Mouse (Mus musculus) midbrain, embryonic 14.5 days (tissue): Measurements from ENCODE around the gene Barhl1. TPM values are rescaled to one million over a fixed set of nuclear protein-coding genes. Genes with fewer than 3 reads are reported as not detected.

Source experiments
- ATAC-seq: fragments of 200-750 bp; cut with Nextera tagmentation; 2 replicates; pipeline ENCODE4 v1.8.0; 2017; ENCODE audit warnings: moderate number of reproducible peaks, moderate library complexity; ENCODE audit not compliant: low FRiP score, low TSS enrichment
- DNase-seq: peaks from one replicate; pipeline ENCODE4 v3.0.0-alpha.2; 2015
- H3K27ac ChIP-seq: fragments of 300-500 bp; sonication (generic); replicated peaks from 2 replicates; pipeline ENCODE4 v1.5.1; 2014; ENCODE audit warnings: mild to moderate bottlenecking, low read depth, low read length, moderate library complexity
- H3K27me3 ChIP-seq: fragments of 300-500 bp; sonication (generic); 2 replicates; pipeline ENCODE4 v1.6.1; 2014; ENCODE audit warnings: low read length, control low read depth, mixed read lengths; ENCODE audit not compliant: control insufficient read depth, insufficient read depth
- H3K36me3 ChIP-seq: fragments of 300-500 bp; sonication (generic); 2 replicates; pipeline ENCODE4 v1.6.1; 2014; ENCODE audit warnings: low read length, control low read depth; ENCODE audit not compliant: control insufficient read depth, insufficient read depth
- H3K4me1 ChIP-seq: fragments of 300-500 bp; sonication (generic); 2 replicates; pipeline ENCODE4 v1.6.1; 2014; ENCODE audit warnings: mild to moderate bottlenecking, antibody characterized with exemption, low read length, control low read depth; ENCODE audit not compliant: control insufficient read depth, insufficient read depth
- H3K4me2 ChIP-seq: fragments of 300-500 bp; sonication (generic); 2 replicates; pipeline ENCODE4 v1.6.1; 2014; ENCODE audit warnings: mild to moderate bottlenecking, low read length, moderate library complexity
- H3K4me3 ChIP-seq: fragments of 300-500 bp; sonication (generic); replicated peaks from 2 replicates; pipeline ENCODE4 v1.5.1; 2014; ENCODE audit warnings: low read depth, low read length
- H3K9ac ChIP-seq: fragments of 300-500 bp; sonication (generic); replicated peaks from 2 replicates; pipeline ENCODE4 v1.6.1; 2014; ENCODE audit warnings: mild to moderate bottlenecking, low read length, moderate library complexity
- H3K9me3 ChIP-seq: fragments of 300-500 bp; sonication (generic); 2 replicates; pipeline ENCODE4 v1.6.1; 2016; ENCODE audit warnings: low read length, control low read depth, mixed read lengths; ENCODE audit not compliant: control insufficient read depth
- WGBS: fragments of 180-500 bp; shearing (Covaris S2); extraction: QIAGEN DNeasy Blood & Tissue Kit; methylation state at CpG from one replicate; pipeline ENCODE4 v1.1.7; 2014; 5-methylcytosine and 5-hydroxymethylcytosine counted together
- polyA plus RNA-seq: library from polyadenylated mRNA; unstranded; fragments of >200 nt; fragmentation: Nextera tagmentation; extraction: Ambion mirVana; gene quantifications from 2 replicates; pipeline ENCODE4 v1.2.1, GENCODE M21; 2014

Gene Barhl1
- polyA plus RNA-seq, 1 experiment from 2014 or later = 61.6 TPM

DNA sequence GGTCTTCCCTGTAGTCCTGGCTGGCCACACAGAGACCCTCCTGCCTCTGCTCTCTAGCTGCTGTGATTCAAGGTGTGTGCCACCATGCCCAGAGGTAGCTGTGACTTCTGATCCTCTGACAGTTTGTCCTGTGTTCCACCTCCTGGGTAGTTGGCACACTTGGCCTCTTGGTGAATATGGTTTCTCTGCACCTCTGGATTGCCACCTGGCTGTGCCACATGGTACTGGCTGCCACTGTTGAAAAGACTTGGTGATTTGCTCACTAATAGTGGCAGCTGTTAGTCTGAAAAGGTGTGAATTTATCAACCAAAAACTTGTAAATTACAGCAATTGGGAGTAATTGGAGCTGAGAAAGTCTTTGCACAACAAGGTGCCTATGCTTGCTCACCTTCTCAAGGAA, 52.6 kb downstream of the Barhl1 start:
- ATAC-seq = no peak
- Histone ChIP-seq H3K9me3 (no peaks in the 10 kb centered on the region), H3K9ac (no peak overlapping the region), H3K4me3 (no peak overlapping the region), H3K27me3 (no peaks in the 10 kb centered on the region), H3K36me3 (peaks cover 83% of the 10 kb centered on the region), H3K4me2 (no peak overlapping the region), H3K27ac (no peak overlapping the region), H3K4me1 (no peaks in the 10 kb centered on the region)
- no peak for DNase-seq

DNA sequence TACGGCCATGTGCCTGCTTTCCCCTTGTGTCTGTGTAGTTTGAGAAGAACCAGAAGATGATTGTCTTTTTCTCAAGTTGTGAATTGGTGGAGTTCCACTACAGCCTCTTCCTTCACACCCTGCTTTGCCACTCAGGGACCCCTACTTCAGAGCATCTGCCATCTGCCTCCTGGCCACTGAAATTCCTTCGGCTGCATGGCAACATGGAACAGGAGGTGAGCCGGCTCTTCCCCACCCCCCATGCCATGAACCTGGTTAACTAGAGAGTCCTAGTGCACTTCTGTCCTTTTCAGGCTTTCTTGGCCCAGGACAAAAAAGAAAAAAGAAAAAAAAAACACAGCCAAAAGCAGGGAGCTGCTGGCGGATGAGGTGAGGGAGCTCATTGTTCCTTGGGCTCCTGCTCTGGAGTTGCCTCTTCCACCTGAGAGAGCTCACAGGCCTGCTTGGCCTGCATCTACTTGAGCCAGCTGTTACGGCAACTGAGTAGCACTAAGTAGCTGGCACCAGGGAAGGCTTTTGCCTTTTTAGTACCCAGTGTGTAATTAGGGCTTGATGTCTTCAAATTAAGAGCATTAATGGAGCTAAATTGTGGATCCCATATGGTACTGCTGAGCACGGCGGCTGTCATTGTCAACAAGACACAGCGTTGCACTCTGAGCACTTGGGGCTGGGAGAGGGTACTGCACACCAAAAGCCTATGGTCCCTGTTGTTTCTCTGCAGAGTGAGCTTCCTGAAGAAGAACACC, 55.6 kb downstream of the Barhl1 start:
- H3K4me2 ChIP-seq = no peak overlapping the region
- no peak overlapping the region for H3K4me3 ChIP-seq
- 89% methylated on average over 8 of the region's 8 CpGs for WGBS
- peaks cover 90% of the 10 kb centered on the region for H3K36me3 ChIP-seq
- ATAC-seq (no peak), DNase-seq (no peak)
- no peak overlapping the region for H3K9ac ChIP-seq
- no peaks in the 10 kb centered on the region for H3K9me3 ChIP-seq
- H3K4me1 ChIP-seq = no peaks in the 10 kb centered on the region
- H3K27me3 ChIP-seq = no peaks in the 10 kb centered on the region
- H3K27ac ChIP-seq = no peak overlapping the region

DNA sequence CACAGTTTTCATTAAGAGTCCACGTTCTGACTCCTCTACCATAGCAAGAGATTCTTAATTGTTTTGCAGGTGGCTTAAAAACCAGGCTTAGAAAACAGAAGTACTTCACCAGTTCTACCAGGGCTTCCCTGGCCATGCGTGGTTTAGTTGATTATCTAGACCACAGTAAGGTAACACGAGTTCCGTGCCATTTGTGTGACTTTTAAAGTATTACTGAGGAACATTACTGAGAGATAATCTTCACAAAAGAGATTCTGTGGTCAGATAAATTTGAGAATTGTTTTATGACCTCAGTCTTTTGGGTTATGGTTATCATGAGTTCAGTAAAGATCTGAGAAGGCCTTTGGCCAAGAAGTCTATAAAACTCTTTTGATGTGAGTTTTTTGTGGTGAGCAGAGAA, 57.2 kb downstream of the Barhl1 start:
- Histone ChIP-seq H3K4me1 (no peaks in the 10 kb centered on the region), H3K4me3 (no peak overlapping the region), H3K27ac (no peak overlapping the region), H3K9ac (no peak overlapping the region), H3K36me3 (peaks cover 83% of the 10 kb centered on the region), H3K4me2 (no peak overlapping the region), H3K9me3 (no peaks in the 10 kb centered on the region), H3K27me3 (no peaks in the 10 kb centered on the region)
- ATAC-seq (no peak), DNase-seq (no peak)
- WGBS = 97% methylated on average over 4 of the region's 4 CpGs

Other genes with a start within 250 kb of the Barhl1 start
- gene Spaca9, start 216.9 kb downstream of the Barhl1 start, polyA plus RNA-seq = 1.1 and 1.6 TPM in 2 replicates
- gene Ak8, start 216.5 kb downstream of the Barhl1 start, polyA plus RNA-seq = 3.0 and 4.3 TPM in 2 replicates
- gene Gtf3c4, start 76.3 kb downstream of the Barhl1 start, polyA plus RNA-seq = 32.0 and 38.5 TPM in 2 replicates
- gene Ddx31, start 76.3 kb downstream of the Barhl1 start, polyA plus RNA-seq = 11.8 and 14.4 TPM in 2 replicates
- 1.1 and 1.3 TPM in 2 replicates for gene Cfap77, start 138.4 kb upstream of the Barhl1 start, polyA plus RNA-seq
- 6.9 and 7.4 TPM in 2 replicates for gene Ttf1, start 143.6 kb upstream of the Barhl1 start, polyA plus RNA-seq
- gene Setx, start 207.5 kb upstream of the Barhl1 start, polyA plus RNA-seq = 22.3 and 24.4 TPM in 2 replicates